Mouse (Mus musculus) erythroblast, embryonic 14.5 days (primary cell): ENCODE data around the gene Olfr1162.

Experiments
- GATA1 ChIP-seq: IDR thresholded peaks from 2 replicates; pipeline ENCODE4 v1.6.1; 2012; ENCODE audit warnings: low read length, inconsistent platforms, mixed read lengths
- TAL1 ChIP-seq: IDR thresholded peaks from 3 replicates; pipeline ENCODE4 v1.6.1; 2012; ENCODE audit warnings: low read length, inconsistent platforms, mixed read lengths

GRCm38 (mm10) chr2:88063587-88063986 lies 12.7 kb upstream of the Olfr1162 start:
- no peak for TF ChIP-seq TAL1
- TF ChIP-seq GATA1: no peak
